Comparison of ENCODE assay signal across 8 mouse cellular contexts in the genomic region with DNA sequence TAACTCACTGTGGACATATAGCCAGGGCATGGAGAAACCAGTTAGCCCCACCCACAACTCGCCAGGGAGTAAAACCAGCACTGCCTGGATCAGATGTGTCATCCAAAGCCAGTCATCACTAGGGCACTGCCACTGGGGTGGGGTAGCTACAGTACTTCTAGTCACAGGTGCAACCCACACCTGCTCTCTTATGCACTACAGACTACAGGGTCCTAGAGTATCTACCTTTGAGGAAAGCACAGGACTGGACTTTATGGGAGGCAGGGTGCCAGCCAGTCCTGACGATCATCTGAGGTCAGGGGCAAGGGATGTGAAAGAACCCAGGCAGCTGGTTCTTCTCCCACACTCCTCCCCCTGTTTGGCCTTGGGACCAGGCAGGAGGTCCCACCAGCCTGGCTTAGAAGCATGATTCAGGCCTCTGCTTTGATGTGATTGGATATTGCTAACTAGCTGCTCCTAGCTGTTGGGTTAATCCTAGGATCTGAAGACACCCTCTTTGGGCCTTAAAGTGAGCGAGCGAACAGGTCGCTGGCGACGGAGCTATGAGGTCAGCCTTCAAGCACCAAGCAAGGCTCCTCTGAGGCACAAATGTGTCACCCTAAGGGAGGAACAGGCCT. TPM values are rescaled to one million over a fixed set of nuclear protein-coding genes. Genes with fewer than 3 reads are reported as not detected.
DNase-seq lines count a peak whose midpoint lies in the region; ATAC-seq and TF ChIP-seq lines count a peak whose summit lies in the region.

No protein-coding gene starts in this region.

- no peak for TF ChIP-seq CTCF in lung, adult 2 months (IDR thresholded peaks at IDR 0.05; ENCODE audit: insufficient read depth, low read length)
- no peak for TF ChIP-seq CTCF in olfactory bulb, adult 2 months (IDR thresholded peaks at IDR 0.05; ENCODE audit: insufficient read depth, low read depth, low read length)

- H3K27me3 ChIP-seq in forebrain, embryonic 16.5 days (replicated peaks; ENCODE audit: control insufficient read depth, insufficient read depth, low read length), result no peaks in the 10 kb centered on the region
- H3K27me3 ChIP-seq in intestine, embryonic 14.5 days (replicated peaks; ENCODE audit: control insufficient read depth, insufficient read depth, low read length), result no peaks in the 10 kb centered on the region

- no peaks in the 10 kb centered on the region for H3K36me3 ChIP-seq in forebrain, embryonic 16.5 days (ENCODE audit: control insufficient read depth, insufficient read depth)
- peaks cover 24% of the 10 kb centered on the region for H3K36me3 ChIP-seq in intestine, embryonic 14.5 days (ENCODE audit: control insufficient read depth, insufficient read depth, low read length)

- no peak overlapping the region for H3K27ac ChIP-seq in forebrain, embryonic 16.5 days (ENCODE audit: low read length)
- H3K27ac ChIP-seq in intestine, embryonic 14.5 days (ENCODE audit: low read depth), result peak overlapping the region; percentile 68; the same call in 1 of the 2 replicates
- no peak overlapping the region for H3K27ac ChIP-seq in olfactory bulb, adult 2 months (ENCODE audit: insufficient read depth, low read depth, low read length)

- 25% methylated on average over 7 of the region's 7 CpGs for WGBS in forebrain, embryonic 16.5 days
- 17% methylated on average over 7 of the region's 7 CpGs for WGBS in intestine, embryonic 14.5 days
- WGBS in lung, adult 2 months, result 22% methylated on average over 7 of the region's 7 CpGs
- 28% methylated on average over 7 of the region's 7 CpGs for WGBS in olfactory bulb, adult 2 months

- no peak for ATAC-seq in forebrain, embryonic 16.5 days
- ATAC-seq in intestine, embryonic 14.5 days (replicated peaks; ENCODE audit: low FRiP score, low TSS enrichment, low read depth), result no peak; the same call in 1 of the 2 replicates

- no peaks in the 10 kb centered on the region for H3K9me3 ChIP-seq in forebrain, embryonic 16.5 days (ENCODE audit: control insufficient read depth, low read length)
- no peaks in the 10 kb centered on the region for H3K9me3 ChIP-seq in intestine, embryonic 14.5 days (ENCODE audit: control insufficient read depth, low read length)

- no peak; the same call in 1 of the 2 replicates for TF ChIP-seq POLR2A in lung, adult 2 months (IDR thresholded peaks at IDR 0.05; ENCODE audit: borderline replicate concordance, extremely low read depth, low read depth, low read length)
- no peak for TF ChIP-seq POLR2A in olfactory bulb, adult 2 months (IDR thresholded peaks at IDR 0.05; ENCODE audit: insufficient read depth, low read depth, low read length)

- peak overlapping the region; percentile 43 for H3K9ac ChIP-seq in forebrain, embryonic 16.5 days (replicated peaks; ENCODE audit: low read depth, low read length)
- H3K9ac ChIP-seq in intestine, embryonic 14.5 days (ENCODE audit: low read length), result peak overlapping the region; percentile 72

- DNase-seq in embryo, embryonic 10 days (ENCODE audit: low spot score), result peak; percentile 32
- no peak for DNase-seq in embryo, embryonic 9.5 days (ENCODE audit: extremely low spot score)
- DNase-seq in adrenal gland, postnatal 14 days, result peak; percentile 87
- peak; percentile 55 for DNase-seq in intestine, embryonic 14.5 days (ENCODE audit: low spot score)
- peak; percentile 41 for DNase-seq in lung, adult 2 months
- DNase-seq in cerebellum, adult 8-10 months, result no peak

- peak overlapping the region; percentile 50 for H3K4me2 ChIP-seq in forebrain, embryonic 16.5 days (ENCODE audit: low read length)
- peak overlapping the region; percentile 66 for H3K4me2 ChIP-seq in intestine, embryonic 14.5 days (ENCODE audit: low read length)

- H3K4me3 ChIP-seq in forebrain, embryonic 16.5 days (replicated peaks; ENCODE audit: low read length), result peak overlapping the region; percentile 33
- H3K4me3 ChIP-seq in intestine, embryonic 14.5 days (ENCODE audit: low read depth, low read length), result peak overlapping the region; percentile 49
- peak overlapping the region; percentile 78 for H3K4me3 ChIP-seq in lung, adult 2 months (replicated peaks; ENCODE audit: extremely low read depth, low read depth, low read length)
- H3K4me3 ChIP-seq in olfactory bulb, adult 2 months (ENCODE audit: insufficient read depth, low read depth, low read length), result peak overlapping the region; percentile 45

- peaks cover 13% of the 10 kb centered on the region for H3K4me1 ChIP-seq in forebrain, embryonic 16.5 days (replicated peaks; ENCODE audit: control insufficient read depth, insufficient read depth, low read length)
- H3K4me1 ChIP-seq in intestine, embryonic 14.5 days (replicated peaks; ENCODE audit: control insufficient read depth, insufficient read depth, low read length), result peaks cover 21% of the 10 kb centered on the region
- peaks cover 17% of the 10 kb centered on the region for H3K4me1 ChIP-seq in lung, adult 2 months (ENCODE audit: control insufficient read depth, insufficient read depth, low read length)
- H3K4me1 ChIP-seq in olfactory bulb, adult 2 months (ENCODE audit: control insufficient read depth, insufficient read depth, low read length), result peaks cover 9% of the 10 kb centered on the region

RNA-seq across cellular contexts. Expression of gene Rnh1, which starts 4.6 kb away (rescaled TPM):
- 186 and 200 TPM in 2 replicates for total RNA-seq in adrenal gland, postnatal 14 days (2021)
- polyA plus RNA-seq in forebrain, embryonic 16.5 days (2015; fragmentation: Nextera tagmentation; extraction: Ambion mirVana), result 41.0 and 45.7 TPM in 2 replicates
- 121 and 123 TPM in 2 replicates for polyA plus RNA-seq in intestine, embryonic 14.5 days (2014; fragmentation: Nextera tagmentation; extraction: Ambion mirVana)
- 128 and 195 TPM in 2 replicates for polyA plus RNA-seq in lung, adult 2 months (2012; rRNA removed)
- polyA plus RNA-seq in olfactory bulb, adult 2 months (2012; ENCODE audit: insufficient read depth, insufficient read length, low replicate concordance, missing spikeins), result not detected in 2 replicates

RNA-seq across cellular contexts. Expression of gene Hras, which starts 25.8 kb away (rescaled TPM):
- 81.7 and 83.6 TPM in 2 replicates for total RNA-seq in adrenal gland, postnatal 14 days (2021)
- polyA plus RNA-seq in forebrain, embryonic 16.5 days (2015; fragmentation: Nextera tagmentation; extraction: Ambion mirVana), result 105 and 113 TPM in 2 replicates
- 72.6 and 96.6 TPM in 2 replicates for polyA plus RNA-seq in intestine, embryonic 14.5 days (2014; fragmentation: Nextera tagmentation; extraction: Ambion mirVana)
- 77.3 and 91.5 TPM in 2 replicates for polyA plus RNA-seq in lung, adult 2 months (2012; rRNA removed)
- not detected in 2 replicates for polyA plus RNA-seq in olfactory bulb, adult 2 months (2012; ENCODE audit: insufficient read depth, insufficient read length, low replicate concordance, missing spikeins)

RNA-seq across cellular contexts. Expression of gene Lrrc56, which starts 25.9 kb away (rescaled TPM):
- total RNA-seq in adrenal gland, postnatal 14 days (2021), result 7.6 and 9.6 TPM in 2 replicates
- 10.0 and 13.9 TPM in 2 replicates for polyA plus RNA-seq in forebrain, embryonic 16.5 days (2015; fragmentation: Nextera tagmentation; extraction: Ambion mirVana)
- 3.9 and 4.9 TPM in 2 replicates for polyA plus RNA-seq in intestine, embryonic 14.5 days (2014; fragmentation: Nextera tagmentation; extraction: Ambion mirVana)
- 15.8 TPM in 2 replicates for polyA plus RNA-seq in lung, adult 2 months (2012; rRNA removed)
- polyA plus RNA-seq in olfactory bulb, adult 2 months (2012; ENCODE audit: insufficient read depth, insufficient read length, low replicate concordance, missing spikeins), result not detected in 2 replicates

RNA-seq across cellular contexts. Expression of gene Ptdss2, which starts 45.8 kb away (rescaled TPM):
- 46.2 and 49.6 TPM in 2 replicates for total RNA-seq in adrenal gland, postnatal 14 days (2021)
- 74.9 and 78.9 TPM in 2 replicates for polyA plus RNA-seq in forebrain, embryonic 16.5 days (2015; fragmentation: Nextera tagmentation; extraction: Ambion mirVana)
- 62.6 and 63.9 TPM in 2 replicates for polyA plus RNA-seq in intestine, embryonic 14.5 days (2014; fragmentation: Nextera tagmentation; extraction: Ambion mirVana)
- polyA plus RNA-seq in lung, adult 2 months (2012; rRNA removed), result 22.9 and 24.1 TPM in 2 replicates
- not detected in 2 replicates for polyA plus RNA-seq in olfactory bulb, adult 2 months (2012; ENCODE audit: insufficient read depth, insufficient read length, low replicate concordance, missing spikeins)

RNA-seq across cellular contexts. Expression of gene Lmntd2, which starts 45.9 kb away (rescaled TPM):
- total RNA-seq in adrenal gland, postnatal 14 days (2021), result 0.26 and 0.34 TPM in 2 replicates
- 0.76 and 1.2 TPM in 2 replicates for polyA plus RNA-seq in forebrain, embryonic 16.5 days (2015; fragmentation: Nextera tagmentation; extraction: Ambion mirVana)
- polyA plus RNA-seq in intestine, embryonic 14.5 days (2014; fragmentation: Nextera tagmentation; extraction: Ambion mirVana), result 2.7 and 2.8 TPM in 2 replicates
- 4.4 and 5.6 TPM in 2 replicates for polyA plus RNA-seq in lung, adult 2 months (2012; rRNA removed)
- not detected in 2 replicates for polyA plus RNA-seq in olfactory bulb, adult 2 months (2012; ENCODE audit: insufficient read depth, insufficient read length, low replicate concordance, missing spikeins)

Comparison
In these comparisons a context has a peak if more than half of its experiments do, and no peak if none do; other contexts are left out.
1. DNase-seq: peak in embryo, embryonic 10 days (single experiment), adrenal gland, postnatal 14 days (single experiment), intestine, embryonic 14.5 days (single experiment) and lung, adult 2 months (single experiment); none in embryo, embryonic 9.5 days (single experiment) and cerebellum, adult 8-10 months (single experiment).
2. RNA of gene Rnh1, which starts 4.6 kb away (polyA plus RNA-seq): 128 to 195 TPM in lung, adult 2 months, 121 to 123 TPM in intestine, embryonic 14.5 days and 41.0 to 45.7 TPM in forebrain, embryonic 16.5 days; not detected in olfactory bulb, adult 2 months; every median in the first group is over 10 times any median in the second.
3. Peak in every context shown above with its lines, with median percentiles within 50 percentile points of each other: H3K4me3 ChIP-seq.